Mouse (Mus musculus) hindbrain, embryonic 12.5 days (tissue): Measurements from ENCODE around the gene Rnf145. TPM values are rescaled to one million over a fixed set of nuclear protein-coding genes. Genes with fewer than 3 reads are reported as not detected.

Source experiments
- ATAC-seq: fragments of 200-750 bp; cut with Nextera tagmentation; 2 replicates; pipeline ENCODE4 v1.8.0; 2017; ENCODE audit warnings: moderate TSS enrichment; ENCODE audit not compliant: low FRiP score
- H3K27ac ChIP-seq: fragments of 300-500 bp; sonication (generic); 2 replicates; pipeline ENCODE4 v1.5.1; 2016; ENCODE audit warnings: mild to moderate bottlenecking
- H3K27me3 ChIP-seq: fragments of 300-500 bp; sonication (generic); 2 replicates; pipeline ENCODE4 v1.6.1; 2016; ENCODE audit warnings: mild to moderate bottlenecking
- H3K36me3 ChIP-seq: fragments of 300-500 bp; sonication (generic); 2 replicates; pipeline ENCODE4 v1.6.1; 2016; ENCODE audit warnings: mild to moderate bottlenecking
- H3K4me1 ChIP-seq: fragments of 300-500 bp; sonication (generic); 2 replicates; pipeline ENCODE4 v1.6.1; 2016
- H3K4me2 ChIP-seq: fragments of 300-500 bp; sonication (generic); replicated peaks from 2 replicates; pipeline ENCODE4 v1.6.1; 2016; ENCODE audit warnings: mild to moderate bottlenecking
- H3K4me3 ChIP-seq: fragments of 300-500 bp; sonication (generic); 2 replicates; pipeline ENCODE4 v1.5.1; 2016; ENCODE audit warnings: mild to moderate bottlenecking
- H3K9ac ChIP-seq: fragments of 300-500 bp; sonication (generic); 2 replicates; pipeline ENCODE4 v1.6.1; 2016; ENCODE audit warnings: mild to moderate bottlenecking, moderate library complexity
- H3K9me3 ChIP-seq: fragments of 300-500 bp; sonication (generic); replicated peaks from 2 replicates; pipeline ENCODE4 v1.6.1; 2016; ENCODE audit warnings: mild to moderate bottlenecking
- WGBS: fragments of 180-500 bp; shearing (Covaris S2); methylation state at CpG from one replicate; pipeline ENCODE4 v1.1.7; 2016; 5-methylcytosine and 5-hydroxymethylcytosine counted together
- polyA plus RNA-seq: library from polyadenylated mRNA; unstranded; fragments of >200 nt; fragmentation: Nextera tagmentation; extraction: Ambion mirVana; gene quantifications from 2 replicates; pipeline ENCODE4 v1.2.1, GENCODE M21; 2016

Gene Rnf145
- polyA plus RNA-seq, 1 experiment from 2014 or later = 131 TPM

DNA sequence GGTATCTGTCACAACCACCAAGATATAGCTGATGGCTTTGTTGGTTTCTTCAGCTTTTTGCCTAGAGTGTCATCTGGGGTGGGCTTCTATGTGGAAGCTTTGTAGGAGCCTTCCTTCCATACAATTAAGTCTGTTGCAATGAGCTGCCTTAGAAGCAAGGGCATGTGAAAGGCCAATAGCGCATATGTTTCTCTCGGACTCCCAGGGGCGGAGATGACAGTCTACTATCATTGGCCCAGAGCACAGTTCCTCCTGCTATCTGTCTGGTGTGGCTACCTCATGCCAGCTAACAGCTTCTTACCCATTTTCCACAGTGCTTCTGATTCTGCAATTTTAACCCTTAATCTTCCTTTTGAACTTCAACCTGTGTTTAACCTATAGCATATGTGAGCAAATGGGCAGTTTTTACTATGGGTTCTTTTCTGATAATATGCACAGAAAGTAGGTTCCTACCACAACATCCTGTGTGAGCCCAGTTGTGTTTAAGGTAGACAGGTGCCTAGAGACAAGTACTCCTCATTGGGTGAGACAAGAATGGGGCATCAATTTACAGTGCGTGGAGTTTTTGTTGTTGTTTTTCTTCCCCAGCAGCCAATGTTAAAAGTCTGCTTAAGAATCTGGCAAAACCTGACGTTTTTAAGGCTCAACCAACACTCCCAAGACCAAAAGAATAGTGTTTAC lies 24.0 kb upstream of the Rnf145 start:
- Histone ChIP-seq H3K36me3 (no peaks in the 10 kb centered on the region), H3K9ac (no peak overlapping the region), H3K4me2 (no peak overlapping the region), H3K27me3 (no peaks in the 10 kb centered on the region), H3K4me1 (no peaks in the 10 kb centered on the region), H3K27ac (no peak overlapping the region), H3K9me3 (no peaks in the 10 kb centered on the region), H3K4me3 (no peak overlapping the region)
- WGBS = 85% methylated on average over 5 of the region's 5 CpGs
- no peak for ATAC-seq

- Histone ChIP-seq H3K9me3 (no peaks in the 10 kb centered on the region), H3K36me3 (no peaks in the 10 kb centered on the region), H3K4me2 (no peak overlapping the region), H3K27ac (no peak overlapping the region), H3K4me1 (no peaks in the 10 kb centered on the region), H3K4me3 (no peak overlapping the region), H3K9ac (no peak overlapping the region), H3K27me3 (no peaks in the 10 kb centered on the region)
- WGBS = 52% methylated on average over 3 of the region's 3 CpGs
- no peak for ATAC-seq
Measured at GRCm38 (mm10) chr11:44496217-44496616, 22.5 kb upstream of the Rnf145 start.

DNA sequence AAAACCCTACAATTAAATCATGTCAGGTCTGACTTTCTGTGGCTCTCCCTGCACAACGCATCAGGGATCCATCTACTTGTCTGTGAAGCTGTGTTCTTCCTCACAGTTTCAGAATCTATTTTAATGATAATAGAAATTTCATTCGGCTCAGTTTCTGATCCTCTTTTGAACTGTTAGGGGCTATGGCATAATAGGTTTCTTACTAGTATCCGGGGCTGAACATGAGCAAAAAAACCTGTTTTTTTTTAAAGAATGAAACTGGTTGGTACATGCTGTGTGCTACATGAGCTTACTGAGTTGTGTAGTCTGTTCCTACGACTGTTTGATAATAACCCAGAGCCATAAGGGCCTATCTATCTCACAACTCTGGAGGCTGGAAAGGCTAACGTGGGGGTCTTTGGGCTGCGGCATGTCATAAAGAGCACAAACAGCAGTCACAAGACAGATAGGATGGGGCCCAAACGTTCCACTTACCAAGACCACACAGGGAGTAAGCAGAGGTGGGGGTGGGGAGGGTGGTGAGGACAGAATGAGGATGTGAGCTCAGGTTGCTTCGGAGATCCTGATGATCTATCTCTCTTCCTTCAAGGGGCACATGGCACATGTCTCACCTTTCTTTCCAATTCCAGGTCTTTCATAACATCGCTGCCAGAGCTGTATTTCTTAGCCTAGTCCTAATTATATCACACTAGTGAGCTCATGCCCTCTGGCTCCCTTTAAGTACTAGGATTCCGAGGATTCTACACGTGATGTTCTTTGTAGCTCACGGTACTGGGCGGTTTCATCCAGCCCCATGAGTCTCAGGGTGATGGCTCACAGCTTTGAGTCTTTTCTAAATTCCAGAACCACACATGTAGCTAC lies 20.1 kb upstream of the Rnf145 start:
- H3K9me3 ChIP-seq = no peaks in the 10 kb centered on the region
- no peak overlapping the region for H3K4me2 ChIP-seq
- no peak overlapping the region for H3K4me3 ChIP-seq
- no peaks in the 10 kb centered on the region for H3K4me1 ChIP-seq
- no peak overlapping the region for H3K27ac ChIP-seq
- H3K9ac ChIP-seq = no peak overlapping the region
- no peaks in the 10 kb centered on the region for H3K27me3 ChIP-seq
- no peaks in the 10 kb centered on the region for H3K36me3 ChIP-seq
- no peak for ATAC-seq
- WGBS = 74% methylated on average over 13 of the region's 13 CpGs

DNA sequence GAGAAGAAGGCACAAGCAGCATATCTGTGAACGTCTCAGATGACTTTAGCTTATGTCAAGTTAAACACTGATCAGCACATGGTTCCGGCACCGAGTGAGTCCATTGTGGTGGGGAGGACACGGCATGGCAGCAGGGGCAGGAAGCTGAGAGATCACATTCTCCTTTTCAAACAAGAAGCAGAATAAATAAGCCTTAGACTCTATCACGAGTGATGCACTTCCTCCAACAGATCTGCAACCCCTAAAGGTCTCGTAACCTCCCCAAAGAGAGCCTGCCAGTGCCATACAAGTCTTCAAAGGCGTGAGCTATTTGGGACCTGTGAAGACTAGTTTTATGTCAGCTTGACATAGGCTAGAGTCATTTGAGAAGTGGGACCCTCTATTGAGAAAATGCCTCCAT lies 17.8 kb upstream of the Rnf145 start:
- Histone ChIP-seq H3K27me3 (no peaks in the 10 kb centered on the region), H3K9ac (no peak overlapping the region), H3K4me2 (no peak overlapping the region), H3K4me1 (no peaks in the 10 kb centered on the region), H3K9me3 (no peaks in the 10 kb centered on the region), H3K36me3 (no peaks in the 10 kb centered on the region), H3K27ac (no peak overlapping the region), H3K4me3 (no peak overlapping the region)
- WGBS = 81% methylated on average over 7 of the region's 7 CpGs
- no peak for ATAC-seq

DNA sequence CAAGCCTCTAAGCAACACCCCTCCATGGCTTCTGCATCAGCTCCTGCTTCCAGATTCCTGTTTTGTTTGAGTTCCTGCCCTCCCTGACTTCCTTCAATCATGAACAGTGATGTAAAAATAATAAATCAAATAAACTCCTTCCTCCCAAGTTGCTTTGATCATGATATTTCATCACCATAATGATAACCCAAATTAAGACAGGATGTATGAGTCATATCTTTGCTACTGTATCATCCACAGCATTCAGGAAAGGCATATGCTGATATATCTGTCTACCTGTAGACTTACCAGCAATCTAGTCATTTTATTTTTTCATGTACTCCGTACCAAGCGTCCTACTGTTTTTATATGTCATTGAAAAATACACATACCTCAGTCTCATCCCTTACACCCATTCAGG lies 17.3 kb upstream of the Rnf145 start:
- no peaks in the 10 kb centered on the region for H3K27me3 ChIP-seq
- H3K9ac ChIP-seq = no peak overlapping the region
- no peaks in the 10 kb centered on the region for H3K4me1 ChIP-seq
- no peaks in the 10 kb centered on the region for H3K36me3 ChIP-seq
- no peak overlapping the region for H3K27ac ChIP-seq
- WGBS = 92% methylated on average over 2 of the region's 2 CpGs
- ATAC-seq = no peak
- H3K9me3 ChIP-seq = no peaks in the 10 kb centered on the region
- H3K4me2 ChIP-seq = no peak overlapping the region
- H3K4me3 ChIP-seq = no peak overlapping the region

GRCm38 (mm10) chr11:44502931-44503330 lies 15.8 kb upstream of the Rnf145 start:
- Histone ChIP-seq H3K4me1 (no peaks in the 10 kb centered on the region), H3K4me2 (no peak overlapping the region), H3K27ac (no peak overlapping the region), H3K4me3 (no peak overlapping the region), H3K36me3 (no peaks in the 10 kb centered on the region), H3K9ac (no peak overlapping the region), H3K9me3 (no peaks in the 10 kb centered on the region), H3K27me3 (no peaks in the 10 kb centered on the region)
- 50% methylated on average over 5 of the region's 5 CpGs for WGBS
- no peak for ATAC-seq

- no peaks in the 10 kb centered on the region for H3K36me3 ChIP-seq
- H3K27me3 ChIP-seq = no peaks in the 10 kb centered on the region
- H3K4me2 ChIP-seq = no peak overlapping the region
- H3K4me3 ChIP-seq = no peak overlapping the region
- H3K4me1 ChIP-seq = no peaks in the 10 kb centered on the region
- WGBS = 90% methylated on average over 7 of the region's 7 CpGs
- H3K9me3 ChIP-seq = no peaks in the 10 kb centered on the region
- H3K9ac ChIP-seq = no peak overlapping the region
- ATAC-seq = no peak
- no peak overlapping the region for H3K27ac ChIP-seq
Measured at GRCm38 (mm10) chr11:44504146-44504545, 14.6 kb upstream of the Rnf145 start.

- WGBS = 74% methylated on average over 3 of the region's 3 CpGs
- Histone ChIP-seq H3K4me2 (no peak overlapping the region), H3K9ac (no peak overlapping the region), H3K4me1 (no peaks in the 10 kb centered on the region), H3K9me3 (no peaks in the 10 kb centered on the region), H3K36me3 (no peaks in the 10 kb centered on the region), H3K4me3 (no peak overlapping the region), H3K27me3 (no peaks in the 10 kb centered on the region), H3K27ac (no peak overlapping the region)
- ATAC-seq = no peak
Measured at GRCm38 (mm10) chr11:44504761-44505160, 14.0 kb upstream of the Rnf145 start.

GRCm38 (mm10) chr11:44508876-44509275 lies 9.9 kb upstream of the Rnf145 start:
- H3K4me2 ChIP-seq = no peak overlapping the region
- no peaks in the 10 kb centered on the region for H3K9me3 ChIP-seq
- H3K36me3 ChIP-seq = no peaks in the 10 kb centered on the region
- no peak for ATAC-seq
- H3K27ac ChIP-seq = no peak overlapping the region
- H3K4me3 ChIP-seq = no peak overlapping the region
- H3K9ac ChIP-seq = no peak overlapping the region
- 74% methylated on average over 4 of the region's 4 CpGs for WGBS
- H3K4me1 ChIP-seq = no peaks in the 10 kb centered on the region
- H3K27me3 ChIP-seq = no peaks in the 10 kb centered on the region

DNA sequence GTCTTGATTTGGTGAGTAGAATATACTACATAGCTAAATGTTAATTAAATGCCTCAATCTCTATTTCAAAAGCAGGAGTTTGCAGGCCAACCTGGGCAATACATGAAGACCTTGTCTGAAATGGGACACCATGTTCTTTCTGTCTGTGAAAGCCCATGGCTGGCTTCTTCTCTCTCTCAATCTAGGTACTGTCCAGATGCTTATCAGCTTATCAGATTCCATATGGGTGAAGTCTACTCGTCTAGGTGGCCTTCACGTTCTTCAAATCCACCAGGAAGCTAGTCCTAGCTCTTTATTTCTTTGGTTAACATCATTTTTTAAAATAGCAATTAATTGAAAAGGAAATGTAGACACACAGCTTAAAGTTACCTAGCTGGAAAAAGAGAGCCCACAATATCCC lies 8.9 kb upstream of the Rnf145 start:
- no peaks in the 10 kb centered on the region for H3K4me1 ChIP-seq
- H3K27me3 ChIP-seq = no peaks in the 10 kb centered on the region
- 86% methylated on average over 2 of the region's 2 CpGs for WGBS
- ATAC-seq = no peak
- H3K4me3 ChIP-seq = no peak overlapping the region
- H3K4me2 ChIP-seq = no peak overlapping the region
- no peak overlapping the region for H3K9ac ChIP-seq
- no peak overlapping the region for H3K27ac ChIP-seq
- no peaks in the 10 kb centered on the region for H3K9me3 ChIP-seq
- no peaks in the 10 kb centered on the region for H3K36me3 ChIP-seq

DNA sequence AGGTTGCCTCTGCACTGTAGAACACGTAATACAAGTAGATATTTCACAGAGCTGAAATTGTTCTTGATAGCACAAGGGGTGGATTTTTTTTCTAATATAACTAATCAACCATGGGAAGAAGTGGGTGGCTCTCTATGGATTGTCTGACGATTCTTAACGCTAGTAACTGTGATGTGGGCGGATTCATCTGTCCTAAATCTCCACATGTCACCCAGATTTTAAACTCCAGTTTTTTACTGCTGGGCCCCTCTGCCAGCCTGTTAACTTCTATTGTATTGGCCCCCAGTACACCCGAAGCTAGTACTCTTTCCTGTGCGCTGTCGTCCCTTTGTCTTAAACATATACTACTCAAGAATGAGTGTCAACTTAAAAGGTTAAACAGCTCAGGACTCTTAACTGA lies 8.4 kb upstream of the Rnf145 start:
- H3K36me3 ChIP-seq = no peaks in the 10 kb centered on the region
- H3K27ac ChIP-seq = no peak overlapping the region
- no peak overlapping the region for H3K4me2 ChIP-seq
- H3K9me3 ChIP-seq = no peaks in the 10 kb centered on the region
- H3K4me1 ChIP-seq = no peaks in the 10 kb centered on the region
- no peak overlapping the region for H3K9ac ChIP-seq
- WGBS = 80% methylated on average over 7 of the region's 7 CpGs
- no peaks in the 10 kb centered on the region for H3K27me3 ChIP-seq
- no peak overlapping the region for H3K4me3 ChIP-seq
- no peak for ATAC-seq

GRCm38 (mm10) chr11:44512044-44513025 lies 6.4 kb upstream of the Rnf145 start:
- Histone ChIP-seq H3K4me1 (no peaks in the 10 kb centered on the region), H3K4me2 (no peak overlapping the region), H3K4me3 (no peak overlapping the region), H3K36me3 (no peaks in the 10 kb centered on the region), H3K27ac (no peak overlapping the region), H3K9ac (no peak overlapping the region), H3K9me3 (no peaks in the 10 kb centered on the region), H3K27me3 (no peaks in the 10 kb centered on the region)
- WGBS = 84% methylated on average over 14 of the region's 14 CpGs
- ATAC-seq = no peak
